Mouse (Mus musculus): ENCODE results near the gene Mfsd4b4. TPM values are rescaled to one million over a fixed set of nuclear protein-coding genes. Genes with fewer than 3 reads are reported as not detected.
"Not testable (repeated sequence)": the region's sequence is repeated elsewhere in the genome, so short reads cannot be mapped to it uniquely, and the experiment has no call there.

Gene Mfsd4b4
- polyA plus RNA-seq (2015; fragmentation: Nextera tagmentation; extraction: Ambion mirVana): 4.7 and 5.2 TPM in 2 replicates

DNA sequence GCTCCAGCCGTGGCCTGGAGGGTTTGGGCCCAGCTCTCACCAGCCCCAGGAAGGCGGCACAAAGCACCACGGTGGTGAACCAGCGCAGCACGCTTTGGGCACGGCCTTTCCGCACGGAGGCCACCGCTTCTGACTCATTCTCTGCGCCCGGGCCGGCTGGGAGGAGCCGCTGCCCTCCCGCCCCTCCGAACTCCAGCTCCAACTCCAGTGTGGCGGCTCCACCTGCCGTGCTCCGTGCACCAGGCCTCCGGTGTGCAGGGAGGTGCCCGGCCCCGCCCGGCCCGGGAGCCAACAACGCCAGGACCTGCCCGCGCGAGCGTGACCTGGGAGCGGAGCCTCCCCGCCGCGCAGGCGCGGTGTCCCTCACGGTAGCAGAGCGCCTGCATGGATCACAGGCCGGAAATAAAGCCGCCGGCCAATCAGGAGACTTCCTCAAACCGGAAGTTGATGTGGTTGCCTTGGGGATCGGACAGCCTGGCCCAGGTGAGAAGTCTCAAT is at the start of gene Mfsd4b4:
Mfsd4b4 (minus strand) TSS at position 365 of the 498 bp plus-strand sequence.
- Histone ChIP-seq H3K4me1 (replicated peaks; ENCODE audit: control insufficient read depth, insufficient read depth, low read length) (peaks cover 10% of the 10 kb centered on the region), H3K4me2 (ENCODE audit: low read length) (peak within 1 kb of the TSS; percentile 96), H3K9ac (replicated peaks; ENCODE audit: low read depth, low read length) (peak within 1 kb of the TSS; percentile 89), H3K27ac (ENCODE audit: low read length) (peak within 1 kb of the TSS; percentile 68), H3K9me3 (ENCODE audit: control insufficient read depth, low read length) (no peaks in the 10 kb centered on the region), H3K4me3 (replicated peaks; ENCODE audit: low read length) (peak within 1 kb of the TSS; percentile 72), H3K36me3 (ENCODE audit: control insufficient read depth, insufficient read depth) (no peaks in the 10 kb centered on the region), H3K27me3 (replicated peaks; ENCODE audit: control insufficient read depth, insufficient read depth, low read length) (no peaks in the 10 kb centered on the region)
- under 1% methylated on average over 41 of the region's 41 CpGs for WGBS
- peak; percentile 98 for ATAC-seq

DNA sequence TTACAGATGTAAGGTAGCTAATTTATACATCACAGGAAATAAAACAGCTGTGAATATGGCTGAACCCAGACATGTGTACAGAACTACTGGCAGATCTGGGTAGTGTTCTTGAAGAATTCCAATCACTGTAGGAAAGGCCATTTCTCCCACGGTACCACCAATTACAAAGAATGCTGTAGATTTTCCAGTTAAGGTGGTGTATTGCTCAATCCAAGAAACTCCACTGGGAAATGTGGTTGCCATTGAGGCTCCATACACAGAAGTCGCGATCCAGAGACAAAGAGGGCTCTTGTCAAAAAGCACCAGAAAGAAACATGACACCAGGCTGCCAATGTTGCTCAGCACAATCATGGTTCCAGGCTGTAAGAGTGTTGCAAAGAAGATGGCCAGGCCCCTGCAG is 48.2 kb upstream of the Mfsd4b4 start:
- H3K9ac ChIP-seq (replicated peaks; ENCODE audit: low read depth, low read length); ATAC-seq; H3K4me3 ChIP-seq (replicated peaks; ENCODE audit: low read length); H3K36me3 ChIP-seq (ENCODE audit: control insufficient read depth, insufficient read depth); H3K27ac ChIP-seq (ENCODE audit: low read length); H3K27me3 ChIP-seq (replicated peaks; ENCODE audit: control insufficient read depth, insufficient read depth, low read length); H3K4me2 ChIP-seq (ENCODE audit: low read length); H3K9me3 ChIP-seq (ENCODE audit: control insufficient read depth, low read length); H3K4me1 ChIP-seq (replicated peaks; ENCODE audit: control insufficient read depth, insufficient read depth, low read length): not testable (repeated sequence)
- 83% methylated on average over 3 of the region's 3 CpGs for WGBS

DNA sequence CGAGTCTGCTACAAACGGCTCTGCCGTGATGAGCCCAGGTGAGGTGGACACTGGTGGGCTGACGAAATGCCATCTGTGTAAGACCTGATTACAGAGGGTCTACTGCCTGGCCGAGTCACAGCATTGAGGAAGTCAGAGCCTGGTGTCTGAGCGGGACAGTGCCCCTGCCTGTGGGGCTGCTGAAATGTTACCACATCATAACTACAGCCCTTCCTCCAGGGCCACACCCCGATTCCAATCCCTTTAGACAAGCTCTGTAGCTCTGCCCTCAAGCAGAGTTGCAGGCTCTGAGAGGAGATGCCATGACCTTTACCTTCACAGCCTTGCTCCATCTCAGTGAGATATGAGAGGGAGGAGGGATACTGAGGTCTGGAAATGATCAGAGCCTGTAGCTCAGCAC is 37.5 kb upstream of the Mfsd4b4 start:
- Histone ChIP-seq H3K4me2 (ENCODE audit: low read length) (no peak overlapping the region), H3K9ac (replicated peaks; ENCODE audit: low read depth, low read length) (no peak overlapping the region), H3K9me3 (ENCODE audit: control insufficient read depth, low read length) (no peaks in the 10 kb centered on the region), H3K27ac (ENCODE audit: low read length) (no peak overlapping the region), H3K4me3 (replicated peaks; ENCODE audit: low read length) (no peak overlapping the region), H3K36me3 (ENCODE audit: control insufficient read depth, insufficient read depth) (no peaks in the 10 kb centered on the region), H3K27me3 (replicated peaks; ENCODE audit: control insufficient read depth, insufficient read depth, low read length) (no peaks in the 10 kb centered on the region), H3K4me1 (replicated peaks; ENCODE audit: control insufficient read depth, insufficient read depth, low read length) (no peaks in the 10 kb centered on the region)
- ATAC-seq: no peak
- 83% methylated on average over 7 of the region's 7 CpGs for WGBS

DNA sequence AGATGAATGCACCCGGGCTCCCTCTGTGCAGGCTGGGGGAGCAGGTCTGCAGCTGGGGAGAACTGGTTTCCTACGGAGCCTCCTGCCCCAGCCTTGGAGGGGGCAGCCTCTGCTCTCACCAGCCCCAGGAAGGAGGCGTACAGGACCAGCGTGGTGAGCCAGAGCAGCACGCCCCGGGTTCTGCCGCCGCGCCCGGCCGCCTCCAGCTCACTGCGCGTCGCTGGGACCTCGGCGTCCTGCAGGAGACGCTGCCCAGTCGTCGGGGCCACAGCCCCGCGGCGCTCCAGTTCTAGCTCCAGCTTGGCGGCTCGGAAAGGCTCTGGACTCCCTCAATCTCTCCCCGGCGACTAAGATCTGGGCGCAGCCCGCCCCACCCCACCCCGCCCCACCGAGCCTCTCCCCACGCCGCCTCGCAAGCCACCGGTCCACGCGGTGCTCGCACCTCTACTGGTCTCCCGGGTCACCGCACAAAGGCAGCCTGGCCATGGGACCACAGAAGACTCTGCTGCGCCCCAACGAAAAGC is 27.6 kb upstream of the Mfsd4b4 start, which contains the start of gene Mfsd4b2:
Mfsd4b2 (minus strand) TSS at position 308 of the 524 bp plus-strand sequence.
- no peaks in the 10 kb centered on the region for H3K36me3 ChIP-seq (ENCODE audit: control insufficient read depth, insufficient read depth)
- H3K27ac ChIP-seq (ENCODE audit: low read length): no peak within 1 kb of the TSS
- WGBS: 1% methylated on average over 39 of the region's 41 CpGs
- H3K9ac ChIP-seq (replicated peaks; ENCODE audit: low read depth, low read length): peak within 1 kb of the TSS; percentile 57
- peak within 1 kb of the TSS; percentile 44 for H3K4me3 ChIP-seq (replicated peaks; ENCODE audit: low read length)
- 0 out of 2 replicates have a peak, but pooled peaks cover 2% of the 10 kb centered on the region for H3K4me1 ChIP-seq (replicated peaks; ENCODE audit: control insufficient read depth, insufficient read depth, low read length)
- no peaks in the 10 kb centered on the region for H3K9me3 ChIP-seq (ENCODE audit: control insufficient read depth, low read length)
- ATAC-seq: peak; percentile 61
- peak within 1 kb of the TSS; percentile 66 for H3K4me2 ChIP-seq (ENCODE audit: low read length)
- no peaks in the 10 kb centered on the region; the same call in 1 of the 2 replicates for H3K27me3 ChIP-seq (replicated peaks; ENCODE audit: control insufficient read depth, insufficient read depth, low read length)

DNA sequence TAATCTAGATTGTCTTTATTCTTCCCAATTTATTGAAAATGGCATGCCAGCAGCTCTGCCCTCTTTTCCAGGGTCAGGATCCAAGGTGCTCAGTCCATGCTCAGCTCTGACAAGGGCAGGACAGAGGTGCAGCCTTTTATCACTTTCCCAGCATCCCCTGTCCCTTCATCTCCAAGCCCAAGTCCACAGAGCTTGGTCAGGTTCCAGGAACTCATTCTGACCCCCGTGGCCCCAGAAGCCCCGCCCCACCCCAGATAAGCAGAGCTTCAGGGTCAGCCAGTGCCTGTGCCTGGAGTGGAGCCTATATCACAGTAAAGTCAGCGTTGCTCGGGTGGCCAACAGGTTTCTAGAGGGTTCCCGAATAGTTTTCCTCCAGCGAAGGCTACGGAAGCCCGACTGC is 25.5 kb upstream of the Mfsd4b4 start:
- 81% methylated on average over 8 of the region's 8 CpGs for WGBS
- not testable (repeated sequence) for ATAC-seq; H3K36me3 ChIP-seq (ENCODE audit: control insufficient read depth, insufficient read depth)

DNA sequence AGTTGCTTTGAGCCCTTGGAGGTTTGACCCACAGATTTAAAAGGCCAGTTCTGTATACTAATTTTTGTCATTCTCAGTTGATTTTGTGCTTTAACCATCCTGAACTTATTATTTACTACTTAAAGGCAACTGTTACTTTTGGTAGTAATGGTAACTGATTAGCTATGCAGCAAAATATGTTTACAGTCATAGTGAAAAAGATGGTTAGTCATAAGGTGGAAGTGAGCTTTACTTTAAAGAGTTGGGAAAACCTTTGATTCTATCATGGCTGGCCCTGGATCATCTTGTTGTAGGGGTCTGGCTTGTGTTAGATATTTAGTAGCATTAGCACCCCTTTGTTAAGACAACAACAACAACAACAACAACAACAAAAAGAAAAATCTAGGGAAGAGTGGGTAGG is 13.6 kb upstream of the Mfsd4b4 start:
- no peak for ATAC-seq
- Histone ChIP-seq H3K27me3 (replicated peaks; ENCODE audit: control insufficient read depth, insufficient read depth, low read length) (no peaks in the 10 kb centered on the region), H3K4me2 (ENCODE audit: low read length) (no peak overlapping the region), H3K36me3 (ENCODE audit: control insufficient read depth, insufficient read depth) (no peaks in the 10 kb centered on the region), H3K9ac (replicated peaks; ENCODE audit: low read depth, low read length) (no peak overlapping the region), H3K4me1 (replicated peaks; ENCODE audit: control insufficient read depth, insufficient read depth, low read length) (no peaks in the 10 kb centered on the region), H3K27ac (ENCODE audit: low read length) (no peak overlapping the region), H3K9me3 (ENCODE audit: control insufficient read depth, low read length) (no peaks in the 10 kb centered on the region), H3K4me3 (replicated peaks; ENCODE audit: low read length) (no peak overlapping the region)

More for the DNA sequence above, 25.5 kb upstream of the Mfsd4b4 start:
- not testable (repeated sequence) for H3K9me3 ChIP-seq (ENCODE audit: control insufficient read depth, low read length); H3K27ac ChIP-seq (ENCODE audit: low read length); H3K4me1 ChIP-seq (replicated peaks; ENCODE audit: control insufficient read depth, insufficient read depth, low read length); H3K4me2 ChIP-seq (ENCODE audit: low read length); H3K4me3 ChIP-seq (replicated peaks; ENCODE audit: low read length); H3K9ac ChIP-seq (replicated peaks; ENCODE audit: low read depth, low read length); H3K27me3 ChIP-seq (replicated peaks; ENCODE audit: control insufficient read depth, insufficient read depth, low read length)

DNA sequence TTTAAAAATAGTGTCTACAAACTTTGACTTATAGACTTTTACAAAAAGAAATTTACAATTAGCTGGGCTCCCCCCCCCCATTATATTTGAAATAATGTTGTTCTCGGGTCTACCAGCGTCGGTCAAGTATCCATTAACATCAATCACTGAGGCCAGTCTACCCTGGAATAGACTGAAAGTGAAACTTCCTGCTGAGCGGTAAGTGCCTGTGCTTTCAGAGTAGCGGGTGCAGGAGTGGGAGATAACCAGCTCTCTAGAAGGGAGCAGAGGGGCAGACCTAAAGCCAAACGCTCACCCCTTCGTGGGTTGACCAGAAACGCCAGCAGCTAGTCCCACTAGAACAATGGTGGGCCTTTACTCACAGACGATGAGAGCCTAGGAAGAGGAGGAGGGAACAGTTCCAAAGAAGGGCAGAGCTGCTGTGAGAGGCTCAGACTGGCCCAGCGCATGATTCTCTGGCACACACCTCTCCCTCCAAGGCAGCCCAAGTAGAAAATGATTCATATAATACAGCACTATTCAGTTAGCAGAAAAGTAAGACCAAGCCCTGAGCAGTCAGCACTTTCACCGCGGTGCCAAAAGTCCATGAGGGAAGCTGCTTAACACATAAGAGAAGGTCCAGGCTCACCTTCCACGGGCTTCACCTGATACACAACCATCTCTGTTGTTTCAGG is 9.9 kb upstream of the Mfsd4b4 start:
- H3K27me3 ChIP-seq (replicated peaks; ENCODE audit: control insufficient read depth, insufficient read depth, low read length): no peaks in the 10 kb centered on the region
- H3K4me1 ChIP-seq (replicated peaks; ENCODE audit: control insufficient read depth, insufficient read depth, low read length): no peaks in the 10 kb centered on the region
- ATAC-seq: no peak
- no peaks in the 10 kb centered on the region for H3K9me3 ChIP-seq (ENCODE audit: control insufficient read depth, low read length)
- no peak overlapping the region for H3K9ac ChIP-seq (replicated peaks; ENCODE audit: low read depth, low read length)
- no peak overlapping the region for H3K4me2 ChIP-seq (ENCODE audit: low read length)
- no peak overlapping the region for H3K4me3 ChIP-seq (replicated peaks; ENCODE audit: low read length)
- no peak overlapping the region for H3K27ac ChIP-seq (ENCODE audit: low read length)
- H3K36me3 ChIP-seq (ENCODE audit: control insufficient read depth, insufficient read depth): no peaks in the 10 kb centered on the region
- 67% methylated on average over 13 of the region's 13 CpGs for WGBS

DNA sequence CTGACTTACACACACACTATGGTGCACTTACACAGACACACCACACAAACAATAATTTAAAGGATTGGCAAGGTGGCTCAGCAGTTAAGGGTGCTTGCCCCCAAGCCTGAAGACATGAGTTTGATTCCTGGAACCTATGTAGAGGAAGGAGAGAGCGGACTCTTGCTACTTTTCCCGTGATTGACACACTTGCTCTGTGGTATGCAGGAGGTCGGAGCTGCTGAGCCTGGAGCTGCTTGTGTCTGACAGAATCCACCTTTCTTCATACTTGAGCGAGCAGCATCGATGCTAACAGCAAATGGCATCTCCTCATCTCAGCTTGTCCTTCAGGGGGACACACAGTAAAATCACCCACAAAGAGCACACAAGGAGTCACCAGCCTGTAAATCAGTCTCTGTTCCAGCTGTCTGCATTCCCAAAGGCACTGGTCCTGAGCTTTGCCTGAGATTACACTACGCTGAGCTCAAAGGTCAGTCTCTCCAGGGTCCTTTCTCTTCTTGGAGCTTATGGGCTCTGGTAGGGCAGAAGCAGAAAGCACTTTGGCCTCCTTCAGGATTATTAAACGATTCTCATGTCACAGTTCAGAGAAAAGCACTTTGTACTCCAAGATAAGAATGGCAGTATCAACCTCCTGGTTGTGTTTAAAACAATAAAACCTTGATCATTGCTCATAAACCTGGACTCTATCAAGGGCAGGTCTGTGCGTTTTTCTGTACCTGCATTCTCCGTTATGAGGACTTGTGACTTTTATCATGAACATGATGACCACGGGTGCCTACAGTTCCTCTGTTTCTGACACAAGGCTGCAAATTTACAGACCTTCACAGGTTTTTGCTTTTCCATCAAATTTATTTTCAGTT is 8.0 kb upstream of the Mfsd4b4 start:
- no peak for ATAC-seq
- Histone ChIP-seq H3K4me3 (replicated peaks; ENCODE audit: low read length) (no peak overlapping the region), H3K9me3 (ENCODE audit: control insufficient read depth, low read length) (no peaks in the 10 kb centered on the region), H3K36me3 (ENCODE audit: control insufficient read depth, insufficient read depth) (no peaks in the 10 kb centered on the region), H3K4me2 (ENCODE audit: low read length) (no peak overlapping the region), H3K9ac (replicated peaks; ENCODE audit: low read depth, low read length) (no peak overlapping the region), H3K27ac (ENCODE audit: low read length) (no peak overlapping the region), H3K4me1 (replicated peaks; ENCODE audit: control insufficient read depth, insufficient read depth, low read length) (no peaks in the 10 kb centered on the region), H3K27me3 (replicated peaks; ENCODE audit: control insufficient read depth, insufficient read depth, low read length) (no peaks in the 10 kb centered on the region)
- WGBS: 84% methylated on average over 10 of the region's 10 CpGs

DNA sequence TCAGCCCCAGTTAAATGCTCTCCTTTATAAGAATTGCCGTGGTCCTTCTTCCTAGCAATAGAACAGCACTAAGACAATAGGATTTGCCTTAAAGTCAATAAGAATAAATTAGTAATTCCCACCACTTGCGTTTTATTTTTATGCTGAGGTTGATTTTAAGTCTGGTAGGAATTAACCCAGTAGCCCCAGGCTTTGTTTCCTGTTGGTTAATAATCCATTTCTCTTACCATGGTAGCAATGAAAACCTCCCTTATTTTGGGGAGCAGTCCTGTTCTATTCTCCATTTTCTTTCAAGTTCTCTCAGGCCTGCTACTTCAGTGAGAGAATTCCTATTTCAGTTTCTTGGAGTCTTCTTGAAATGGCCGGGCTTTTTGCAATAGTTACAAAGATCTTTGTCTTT is 5.2 kb upstream of the Mfsd4b4 start:
- WGBS: 80% methylated on average over 3 of the region's 3 CpGs

More for the DNA sequence above, 5.2 kb upstream of the Mfsd4b4 start:
- H3K9me3 ChIP-seq (ENCODE audit: control insufficient read depth, low read length): no peaks in the 10 kb centered on the region
- ATAC-seq: no peak
- no peak overlapping the region for H3K27ac ChIP-seq (ENCODE audit: low read length)
- no peaks in the 10 kb centered on the region for H3K36me3 ChIP-seq (ENCODE audit: control insufficient read depth, insufficient read depth)
- no peaks in the 10 kb centered on the region for H3K27me3 ChIP-seq (replicated peaks; ENCODE audit: control insufficient read depth, insufficient read depth, low read length)
- H3K4me1 ChIP-seq (replicated peaks; ENCODE audit: control insufficient read depth, insufficient read depth, low read length): no peaks in the 10 kb centered on the region
- H3K9ac ChIP-seq (replicated peaks; ENCODE audit: low read depth, low read length): no peak overlapping the region
- H3K4me3 ChIP-seq (replicated peaks; ENCODE audit: low read length): no peak overlapping the region
- no peak overlapping the region for H3K4me2 ChIP-seq (ENCODE audit: low read length)
